9 mouse cellular contexts compared by ENCODE assay signal in genomic region chr1:131754916-131755315, GRCm38 (mm10). TPM values are rescaled to one million over a fixed set of nuclear protein-coding genes. Genes with fewer than 3 reads are reported as not detected.
DNase-seq lines count a peak whose midpoint lies in the region; ATAC-seq and TF ChIP-seq lines count a peak whose summit lies in the region.
"Had no signal": no experiment of that assay in that cellular context is flagged by ENCODE, and none has a peak within 500 bp of the region (broad histone marks: within the 10 kb centered on the region; RNA-seq: fewer than 3 reads in every experiment).

No protein-coding gene starts in this region.

- H3K4me1 ChIP-seq in heart, embryonic 15.5 days (replicated peaks): peaks cover 21% of the 10 kb centered on the region
- H3K4me1 ChIP-seq in lung, postnatal 0 days (ENCODE audit: insufficient read depth, low read depth, low read length): peaks cover 6% of the 10 kb centered on the region; the same call in 1 of the 2 replicates
- H3K4me1 ChIP-seq in intestine, embryonic 15.5 days (replicated peaks): no peaks in the 10 kb centered on the region

- 44% methylated on average over 4 of the region's 4 CpGs for WGBS in heart, embryonic 15.5 days
- 53% methylated on average over 4 of the region's 4 CpGs for WGBS in lung, postnatal 0 days
- WGBS in intestine, embryonic 15.5 days: 87% methylated on average over 4 of the region's 4 CpGs

- no peak overlapping the region for H3K4me3 ChIP-seq in heart, embryonic 15.5 days
- H3K4me3 ChIP-seq in lung, postnatal 0 days (ENCODE audit: low read depth, low read length): no peak overlapping the region
- no peak overlapping the region for H3K4me3 ChIP-seq in intestine, embryonic 15.5 days (replicated peaks)

- no peak for ATAC-seq in CD4-positive, CD25-positive, alpha-beta regulatory T cell, adult 4 months
- no peak; the same call in 1 of the 2 replicates for ATAC-seq in heart, embryonic 15.5 days (replicated peaks; ENCODE audit: insufficient number of reproducible peaks, insufficient read depth, low FRiP score, low read depth)
- peak; percentile 23 for ATAC-seq in lung, postnatal 0 days
- ATAC-seq in intestine, embryonic 15.5 days: no peak

- no peak overlapping the region for H3K9ac ChIP-seq in heart, embryonic 15.5 days
- no peak overlapping the region for H3K9ac ChIP-seq in lung, postnatal 0 days (replicated peaks; ENCODE audit: low read depth)
- no peak overlapping the region for H3K9ac ChIP-seq in intestine, embryonic 15.5 days

- DNase-seq in CD4-positive, CD25-positive, alpha-beta regulatory T cell, adult 2 months (ENCODE audit: low read depth, low spot score): peak; percentile 11
- peak; percentile 89 to 92 for DNase-seq in adrenal gland, postnatal 36 days
- peak; percentile 62 for DNase-seq in lung, postnatal 0 days (ENCODE audit: low spot score)
- no peak for DNase-seq in neural tube, embryonic 10.5 days (ENCODE audit: extremely low spot score, low spot score)
- DNase-seq in MN1 (ENCODE audit: low spot score): no peak

- no peaks in the 10 kb centered on the region for H3K9me3 ChIP-seq in heart, embryonic 15.5 days (replicated peaks)
- no peaks in the 10 kb centered on the region for H3K9me3 ChIP-seq in lung, postnatal 0 days (ENCODE audit: low read length)
- no peaks in the 10 kb centered on the region for H3K9me3 ChIP-seq in intestine, embryonic 15.5 days

- no peak overlapping the region for H3K4me2 ChIP-seq in heart, embryonic 15.5 days
- no peak overlapping the region for H3K4me2 ChIP-seq in lung, postnatal 0 days (replicated peaks; ENCODE audit: low read depth, low read length)
- H3K4me2 ChIP-seq in intestine, embryonic 15.5 days (replicated peaks): no peak overlapping the region

- no peaks in the 10 kb centered on the region for H3K27me3 ChIP-seq in heart, embryonic 15.5 days
- no peaks in the 10 kb centered on the region for H3K27me3 ChIP-seq in lung, postnatal 0 days (replicated peaks; ENCODE audit: insufficient read depth, low read length)
- no peaks in the 10 kb centered on the region for H3K27me3 ChIP-seq in intestine, embryonic 15.5 days (replicated peaks)

- no peaks in the 10 kb centered on the region for H3K36me3 ChIP-seq in heart, embryonic 15.5 days
- H3K36me3 ChIP-seq in lung, postnatal 0 days (ENCODE audit: insufficient read depth, low read length): no peaks in the 10 kb centered on the region
- H3K36me3 ChIP-seq in intestine, embryonic 15.5 days: no peaks in the 10 kb centered on the region

- no peak for TF ChIP-seq EP300 in lung, postnatal 0 days (IDR thresholded peaks at IDR 0.05)

- no peak for TF ChIP-seq CTCF in lung, postnatal 0 days (IDR thresholded peaks at IDR 0.05)

- peak overlapping the region; percentile 44 for H3K27ac ChIP-seq in heart, embryonic 15.5 days
- H3K27ac ChIP-seq in lung, postnatal 0 days (ENCODE audit: low read length): 0 out of 2 replicates have a peak overlapping the region, but pooled peaks have one; percentile 12
- H3K27ac ChIP-seq in intestine, embryonic 15.5 days: no peak overlapping the region

RNA-seq across cellular contexts. Expression of gene Slc26a9, which starts 11.1 kb away (rescaled TPM):
- not detected for polyA plus RNA-seq in CD4-positive, CD25-positive, alpha-beta regulatory T cell, adult 4 months (2017; shearing (Covaris generic))
- total RNA-seq in adrenal gland, postnatal 36 days (2021): not detected
- 0.08 and 0.22 TPM in 2 replicates for polyA plus RNA-seq in heart, embryonic 15.5 days (2015; fragmentation: Nextera tagmentation; extraction: Ambion mirVana)
- polyA plus RNA-seq in lung, postnatal 0 days (2015; fragmentation: Nextera tagmentation; extraction: Ambion mirVana): 10.9 and 12.3 TPM in 2 replicates
- polyA plus RNA-seq in intestine, embryonic 15.5 days (2015; fragmentation: Nextera tagmentation; extraction: Ambion mirVana): 0.68 and 3.6 TPM in 2 replicates
- polyA plus RNA-seq: neural tube, embryonic 11.5 days had no signal

RNA-seq across cellular contexts. Expression of gene Pm20d1, which starts 42.3 kb away (rescaled TPM):
- polyA plus RNA-seq in CD4-positive, CD25-positive, alpha-beta regulatory T cell, adult 4 months (2017; shearing (Covaris generic)): under 1 TPM in 1 of 2 experiments, not detected in 1; 0.05 TPM
- total RNA-seq in adrenal gland, postnatal 36 days (2021): 10 to 100 TPM in 1 of 2 experiments, 1 to 10 TPM in 1; 6.7 to 15.6 TPM
- polyA plus RNA-seq in heart, embryonic 15.5 days (2015; fragmentation: Nextera tagmentation; extraction: Ambion mirVana): 1.4 and 1.8 TPM in 2 replicates
- 1.6 TPM in 2 replicates for polyA plus RNA-seq in lung, postnatal 0 days (2015; fragmentation: Nextera tagmentation; extraction: Ambion mirVana)
- 3.8 and 5.6 TPM in 2 replicates for polyA plus RNA-seq in intestine, embryonic 15.5 days (2015; fragmentation: Nextera tagmentation; extraction: Ambion mirVana)

Comparison
In these comparisons a context has a peak if more than half of its experiments do, and no peak if none do; other contexts are left out.
1. DNase-seq: peak in CD4-positive, CD25-positive, alpha-beta regulatory T cell, adult 2 months (single experiment), adrenal gland, postnatal 36 days (2 of 2) and lung, postnatal 0 days (single experiment); none in neural tube, embryonic 10.5 days (single experiment) and MN1 (single experiment).